Mouse (Mus musculus): ENCODE measurements around the gene Scgb1a1.

DNA sequence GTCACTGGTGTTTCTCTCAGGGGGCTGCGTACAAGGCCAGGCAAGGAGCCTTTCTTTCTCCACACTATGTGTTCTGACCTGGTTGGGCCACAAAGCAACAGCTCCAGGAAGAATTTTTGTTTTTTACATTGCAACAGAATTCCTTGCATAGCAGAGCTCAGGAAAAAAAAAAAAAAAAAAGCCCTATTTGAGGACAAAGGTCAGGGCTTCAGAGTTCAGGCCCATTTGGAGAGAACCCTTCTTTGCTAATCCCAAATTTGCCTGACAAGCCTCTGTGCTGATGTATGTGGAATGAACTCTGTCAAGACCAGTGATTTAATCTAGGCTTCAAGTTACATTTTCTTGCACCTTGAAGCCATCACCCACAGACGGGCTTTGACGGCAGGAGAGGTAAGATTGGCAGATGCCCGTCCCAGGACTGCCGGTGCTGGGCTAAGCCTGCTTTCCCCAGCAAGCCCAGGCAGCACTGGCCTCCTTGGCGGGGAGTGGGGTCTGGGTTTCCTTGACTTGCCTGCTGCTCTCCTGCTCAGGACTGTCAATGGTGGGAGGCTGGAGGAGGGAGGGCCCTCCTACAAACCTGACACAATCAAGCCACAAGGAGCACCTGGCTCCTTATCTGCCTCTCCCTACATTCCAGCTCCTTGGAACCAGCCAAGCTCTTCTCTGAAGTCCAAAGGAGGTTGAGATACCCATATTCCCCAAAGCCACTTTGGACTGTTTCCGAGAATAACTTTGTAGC lies 40.4 kb downstream of the Scgb1a1 start:
- TF ChIP-seq GATA1 (IDR thresholded peaks at IDR 0.05; ENCODE audit: borderline replicate concordance, low read length) (no peak), FLI1 (IDR thresholded peaks at IDR 0.05; ENCODE audit: low read length) (no peak)
